Mouse (Mus musculus) cortical plate, adult 2 months (tissue): Measurements from ENCODE around the gene Krt32. TPM values are rescaled to one million over a fixed set of nuclear protein-coding genes. Genes with fewer than 3 reads are reported as not detected.

ENCODE experiments used
- H3K27ac ChIP-seq: fragments of 200-500 bp; 2 replicates; pipeline ENCODE4 v1.5.1; 2012; ENCODE audit warnings: low read length, control low read depth, inconsistent platforms; ENCODE audit not compliant: insufficient read depth
- H3K4me1 ChIP-seq: fragments of 200-500 bp; 2 replicates; pipeline ENCODE4 v1.6.1; 2011; ENCODE audit warnings: low read length; ENCODE audit not compliant: control insufficient read depth, insufficient read depth
- H3K4me3 ChIP-seq: fragments of 200-500 bp; 2 replicates; pipeline ENCODE4 v1.5.1; 2011; ENCODE audit warnings: mild to moderate bottlenecking, low read length, control low read depth; ENCODE audit not compliant: insufficient read depth
- CTCF ChIP-seq: fragments of 200-500 bp; IDR thresholded peaks from 2 replicates; pipeline ENCODE4 v1.5.1; 2011; ENCODE audit warnings: mild to moderate bottlenecking, control low read depth, low read length; ENCODE audit not compliant: insufficient read depth; ENCODE audit errors: extremely low read depth
- POLR2A ChIP-seq: fragments of 200-500 bp; IDR thresholded peaks from 2 replicates; pipeline ENCODE4 v1.6.1; 2011; ENCODE audit warnings: mild to moderate bottlenecking, low read length, control low read depth; ENCODE audit not compliant: insufficient read depth; ENCODE audit errors: extremely low read depth
- polyA plus RNA-seq: library from polyadenylated mRNA; depleted of rRNA; stranded (reverse); fragments of >200 nt; gene quantifications from 2 replicates; pipeline ENCODE4 v1.2.3, GENCODE M21; 2012; rRNA removed

Gene Krt32
- polyA plus RNA-seq, 1 experiment: 0.10 TPM

DNA sequence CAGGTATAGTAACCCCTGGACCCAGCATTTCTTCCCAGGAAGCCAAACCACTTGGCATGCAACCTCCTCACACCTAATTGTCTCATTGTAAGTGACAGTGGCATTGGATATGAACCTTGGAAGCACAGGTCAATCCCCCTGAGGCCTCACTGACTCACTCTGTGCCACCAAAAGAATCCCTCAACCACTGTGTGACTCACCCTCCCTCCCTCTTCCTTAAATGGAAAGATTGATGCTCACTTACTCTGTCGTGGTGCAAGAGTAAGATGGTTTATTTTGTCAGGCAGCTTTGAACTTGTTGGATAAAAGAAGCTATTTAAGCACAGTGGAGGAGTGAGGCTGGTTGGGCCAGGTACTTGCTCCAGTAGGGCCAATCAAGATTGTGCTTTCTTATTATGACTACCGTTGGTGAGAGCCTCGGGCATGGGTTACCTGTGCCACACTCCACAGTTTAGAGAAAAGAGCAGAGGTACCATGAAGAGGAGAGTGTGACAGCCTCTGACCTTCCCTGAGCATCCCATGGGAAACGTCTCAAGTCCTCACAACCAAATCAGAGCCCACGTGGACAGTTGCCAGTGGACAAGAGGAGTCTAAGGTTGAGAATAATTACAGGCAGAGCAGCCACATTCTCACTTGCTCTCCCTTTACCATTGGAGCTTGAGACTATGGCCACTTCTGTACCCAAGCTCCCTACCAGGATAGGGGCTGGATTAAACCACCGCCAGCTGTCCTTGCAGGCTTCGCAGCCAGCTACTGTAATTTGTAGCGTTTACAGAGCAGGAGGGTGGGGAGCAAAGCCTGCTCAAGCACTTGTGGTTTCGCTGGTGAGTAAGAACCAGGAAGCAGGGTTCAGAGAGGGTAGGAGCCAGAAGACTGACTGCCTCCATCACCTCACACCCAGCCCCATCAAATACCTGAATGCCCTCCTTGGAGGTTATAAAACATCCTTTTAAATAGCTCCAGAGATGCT, 32.1 kb downstream of the Krt32 start:
- no peaks in the 10 kb centered on the region for H3K4me1 ChIP-seq
- no peak overlapping the region for H3K4me3 ChIP-seq
- TF ChIP-seq POLR2A (no peak), CTCF (no peak)
- no peak overlapping the region for H3K27ac ChIP-seq

- no peak within 1 kb of the TSS for H3K4me3 ChIP-seq
- TF ChIP-seq CTCF: no peak
- TF ChIP-seq POLR2A: no peak
- H3K4me1 ChIP-seq: no peaks in the 10 kb centered on the region; the same call in 1 of the 2 replicates
- no peak within 1 kb of the TSS for H3K27ac ChIP-seq
Observed at GRCm38 (mm10) chr11:100050451-100050850, 37.6 kb downstream of the Krt32 start, which contains the start of gene Krt31. Krt31 (minus strand) TSS chr11:100050551.

- no peak overlapping the region for H3K4me3 ChIP-seq
- H3K27ac ChIP-seq: no peak overlapping the region
- TF ChIP-seq CTCF: no peak
- TF ChIP-seq POLR2A: no peak
- H3K4me1 ChIP-seq: no peaks in the 10 kb centered on the region; the same call in 1 of the 2 replicates
Observed at GRCm38 (mm10) chr11:100047193-100047592, 40.8 kb downstream of the Krt32 start.

DNA sequence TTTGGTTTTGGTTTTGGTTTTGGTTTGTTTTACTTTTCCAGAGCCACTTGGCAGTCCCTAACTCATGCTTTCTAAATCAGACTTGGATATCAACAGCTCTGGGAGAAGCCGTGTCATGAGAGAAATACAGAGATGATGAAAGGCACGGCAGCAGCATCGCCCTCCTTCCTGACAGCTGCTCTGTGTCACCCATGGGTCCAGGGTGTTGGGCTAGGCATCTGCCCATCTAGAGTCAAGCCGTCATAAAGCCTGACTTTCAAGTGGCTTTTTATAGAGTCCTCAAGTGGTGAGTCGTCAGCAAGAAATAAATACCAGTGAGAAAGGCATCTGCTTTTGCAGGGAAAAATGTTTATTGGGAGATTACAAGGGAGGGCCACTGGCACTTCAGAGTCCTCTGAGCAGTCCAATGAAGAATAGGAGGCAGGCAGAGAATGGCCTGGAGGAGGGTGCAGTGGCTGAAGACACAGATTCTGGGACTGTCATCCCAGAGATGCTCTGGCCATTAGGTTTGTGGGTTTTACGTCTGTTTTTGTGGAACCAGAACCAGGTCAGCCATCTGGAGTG, 41.6 kb downstream of the Krt32 start:
- H3K4me1 ChIP-seq: no peaks in the 10 kb centered on the region; the same call in 1 of the 2 replicates
- no peak overlapping the region for H3K27ac ChIP-seq
- TF ChIP-seq CTCF (no peak), POLR2A (no peak)
- H3K4me3 ChIP-seq: no peak overlapping the region

- TF ChIP-seq POLR2A (no peak), CTCF (no peak)
- Histone ChIP-seq H3K27ac (no peak within 1 kb of the TSS), H3K4me1 (no peaks in the 10 kb centered on the region), H3K4me3 (no peak within 1 kb of the TSS)
Observed at GRCm38 (mm10) chr11:100041454-100041853, 46.6 kb downstream of the Krt32 start, which contains the start of gene Krt34. Krt34 (minus strand) TSS chr11:100041554.

Other genes starting within 250 kb of the Krt32 start
- gene Krtap4-16, start 236.6 kb downstream of the Krt32 start, polyA plus RNA-seq: not detected in 2 replicates
- gene Gm11568, start 230.3 kb downstream of the Krt32 start, polyA plus RNA-seq: not detected in 2 replicates
- gene Gm11559, start 223.8 kb downstream of the Krt32 start, polyA plus RNA-seq: not detected in 2 replicates
- gene Krtap9-1, start 214.8 kb downstream of the Krt32 start, polyA plus RNA-seq: not detected in 2 replicates
- not detected in 2 replicates for gene Gm11567, start 209.0 kb downstream of the Krt32 start, polyA plus RNA-seq
- not detected in 2 replicates for gene Krtap31-1, start 180.3 kb downstream of the Krt32 start, polyA plus RNA-seq
- not detected in 2 replicates for gene Gm11565, start 173.5 kb downstream of the Krt32 start, polyA plus RNA-seq
- not detected in 2 replicates for gene Krtap31-2, start 151.9 kb downstream of the Krt32 start, polyA plus RNA-seq
- gene Krtap9-5, start 139.8 kb downstream of the Krt32 start, polyA plus RNA-seq: not detected in 2 replicates
- gene Krtap29-1, start 109.2 kb downstream of the Krt32 start, polyA plus RNA-seq: not detected in 2 replicates
- not detected in 2 replicates for gene Krtap16-1, start 101.6 kb downstream of the Krt32 start, polyA plus RNA-seq
- not detected in 2 replicates for gene Krtap17-1, start 94.2 kb downstream of the Krt32 start, polyA plus RNA-seq
- 0.06 TPM in 1 of 2 replicates, not detected in the other for gene Krt33a, start 72.0 kb downstream of the Krt32 start, polyA plus RNA-seq
- gene Krt33b, start 58.4 kb downstream of the Krt32 start, polyA plus RNA-seq: not detected in 2 replicates
- not detected in 2 replicates for gene Krt34, start 46.7 kb downstream of the Krt32 start, polyA plus RNA-seq
- gene Krt31, start 37.7 kb downstream of the Krt32 start, polyA plus RNA-seq: not detected in 2 replicates
- gene Krt35, start 8.0 kb upstream of the Krt32 start, polyA plus RNA-seq: not detected in 2 replicates
- not detected in 2 replicates for gene Krt36, start 17.4 kb upstream of the Krt32 start, polyA plus RNA-seq
- gene Krt13, start 33.3 kb upstream of the Krt32 start, polyA plus RNA-seq: not detected in 2 replicates
- gene Krt15, start 47.7 kb upstream of the Krt32 start, polyA plus RNA-seq: 0.25 TPM in 1 of 2 replicates, not detected in the other
- 0.25 and 0.44 TPM in 2 replicates for gene Krt19, start 60.4 kb upstream of the Krt32 start, polyA plus RNA-seq
- 4.7 and 6.4 TPM in 2 replicates for gene Krt9, start 105.0 kb upstream of the Krt32 start, polyA plus RNA-seq
- not detected in 2 replicates for gene Krt14, start 119.3 kb upstream of the Krt32 start, polyA plus RNA-seq
- not detected in 2 replicates for gene Krt16, start 160.7 kb upstream of the Krt32 start, polyA plus RNA-seq
- gene Krt17, start 172.8 kb upstream of the Krt32 start, polyA plus RNA-seq: 0.13 and 0.15 TPM in 2 replicates
- gene Krt42, start 181.6 kb upstream of the Krt32 start, polyA plus RNA-seq: not detected in 2 replicates
- gene Eif1, start 231.7 kb upstream of the Krt32 start, polyA plus RNA-seq: 534 and 549 TPM in 2 replicates
- gene Gast, start 246.2 kb upstream of the Krt32 start, polyA plus RNA-seq: 0.33 TPM in 1 of 2 replicates, not detected in the other